Mouse (Mus musculus) neutrophil, adult 5-6 weeks (primary cell): ENCODE measurements around the gene Mdh1. TPM values are rescaled to one million over a fixed set of nuclear protein-coding genes. Genes with fewer than 3 reads are reported as not detected.
A peak's percentile ranks its signal among the peaks of the same experiment; 100 is the strongest.

ENCODE experiments used
- ATAC-seq: fragments of 151-379, 151-347 bp; 2 replicates; pipeline ENCODE4 v1.8.0; 2017; ENCODE audit warnings: mild to moderate bottlenecking, moderate TSS enrichment; ENCODE audit not compliant: insufficient number of reproducible peaks, poor library complexity, low FRiP score, severe bottlenecking; ENCODE audit errors: extremely low read depth
- total RNA-seq: library from RNA; stranded (forward); fragments of 200-1000 nt; gene quantifications from 2 replicates; pipeline ENCODE4 v1.2.3, GENCODE M21; 2017

Mdh1 gene
- total RNA-seq, result 64.7 and 73.3 TPM in 2 replicates

- peak; percentile 93 for ATAC-seq
Measured at GRCm38 (mm10) chr11:21571700-21572381, at the start of gene Mdh1, which contains the start of gene Wdpcp. Mdh1 (minus strand) TSS chr11:21572367. Wdpcp (plus strand) TSS chr11:21572235.

DNA sequence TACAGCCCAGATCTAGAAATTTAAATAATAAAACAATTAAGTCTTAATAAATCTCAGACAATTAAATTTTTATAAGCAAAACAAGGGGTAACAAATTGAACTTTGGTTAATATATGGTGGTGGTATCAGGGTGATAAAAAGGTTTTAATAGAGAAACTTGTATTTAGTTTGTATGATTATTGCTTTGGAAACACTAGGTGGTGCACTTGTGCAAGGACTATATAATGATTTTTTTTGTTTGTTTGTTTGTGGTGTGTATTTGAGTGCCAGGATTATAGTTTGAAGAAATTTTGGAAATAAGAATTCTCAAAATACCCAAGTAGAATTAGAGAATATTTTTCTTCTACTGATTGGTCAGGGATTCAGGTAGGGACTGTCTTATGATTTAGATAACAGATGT, 43.7 kb upstream of the Mdh1 start:
- no peak for ATAC-seq

DNA sequence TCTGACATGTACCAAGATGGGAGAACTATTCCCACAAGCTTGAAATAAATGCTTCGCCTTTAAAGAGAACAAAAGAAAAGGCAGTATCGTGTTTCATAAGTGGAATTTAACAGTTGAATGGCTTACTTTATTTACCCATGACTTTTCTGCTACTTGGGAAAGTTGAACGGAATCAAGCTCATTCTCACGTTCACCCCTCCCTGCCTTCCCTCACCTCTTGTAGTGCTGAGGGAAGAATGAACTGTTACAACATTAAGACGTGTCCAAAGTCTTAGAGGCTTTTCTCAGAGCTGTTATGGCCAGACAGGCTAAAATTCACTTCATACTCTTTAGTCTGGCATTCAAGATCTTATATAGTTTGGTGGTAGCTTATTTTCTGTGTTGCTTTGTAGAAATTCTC, 30.3 kb upstream of the Mdh1 start:
- ATAC-seq, result no peak

GRCm38 (mm10) chr11:21583286-21583685, 11.1 kb upstream of the Mdh1 start:
- no peak for ATAC-seq

DNA sequence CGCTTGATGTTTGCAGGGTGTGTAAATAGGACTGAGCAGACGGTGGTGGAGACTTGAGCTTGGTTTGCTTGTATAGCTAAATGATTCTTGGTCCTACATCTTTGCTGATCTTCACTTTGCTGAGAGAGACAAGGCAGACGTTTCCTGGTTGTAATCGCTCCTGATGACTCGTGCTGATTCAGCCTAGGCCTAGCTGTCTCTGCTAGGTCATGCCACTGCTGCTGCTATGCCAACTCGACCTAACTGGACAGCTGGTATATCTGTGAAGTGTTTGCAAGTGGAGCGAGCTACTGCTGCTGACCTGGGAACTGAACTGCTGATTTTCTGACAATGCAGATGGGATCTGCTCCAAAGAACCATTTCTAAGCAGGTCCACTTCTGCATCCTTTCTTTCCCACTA, 9.3 kb upstream of the Mdh1 start:
- no peak for ATAC-seq

DNA sequence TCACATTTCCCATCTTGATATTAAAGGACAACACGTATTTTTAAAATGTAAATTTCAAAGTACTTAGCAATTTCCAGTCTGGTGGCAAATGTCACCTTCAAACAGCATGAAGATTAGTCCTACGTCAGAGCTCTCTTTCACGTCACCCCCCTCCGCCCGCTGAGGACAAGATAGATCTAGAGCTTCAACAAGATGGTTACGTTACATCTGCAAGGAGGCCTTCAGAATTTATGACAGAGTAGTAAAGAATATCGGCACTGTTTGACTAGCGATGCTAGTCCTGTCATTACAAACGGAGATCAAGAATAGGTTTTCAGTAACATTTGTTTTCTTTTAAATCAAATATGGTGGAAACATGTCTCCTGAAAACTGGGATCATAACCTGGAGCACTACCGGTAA, 1.2 kb downstream of the Mdh1 start:
- no peak for ATAC-seq

DNA sequence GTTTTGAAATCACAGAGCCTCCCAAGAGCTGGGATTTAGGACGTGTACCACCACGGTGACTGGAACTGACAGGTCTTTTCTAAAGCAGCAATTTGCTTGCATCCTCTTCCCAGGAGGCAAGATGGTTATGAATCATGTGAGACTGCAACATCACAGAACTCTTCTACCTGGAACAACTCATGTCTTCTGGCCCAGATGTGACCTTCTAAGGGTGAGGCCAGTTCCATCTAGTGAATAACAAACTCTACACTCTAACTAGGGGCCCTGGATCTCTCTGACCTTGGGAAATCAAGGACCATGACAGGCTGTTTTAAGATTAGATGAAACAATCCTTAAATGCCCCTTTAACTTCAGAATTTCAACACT, 2.1 kb downstream of the Mdh1 start:
- ATAC-seq, result no peak

GRCm38 (mm10) chr11:21569456-21570108, 2.6 kb downstream of the Mdh1 start:
- no peak for ATAC-seq

DNA sequence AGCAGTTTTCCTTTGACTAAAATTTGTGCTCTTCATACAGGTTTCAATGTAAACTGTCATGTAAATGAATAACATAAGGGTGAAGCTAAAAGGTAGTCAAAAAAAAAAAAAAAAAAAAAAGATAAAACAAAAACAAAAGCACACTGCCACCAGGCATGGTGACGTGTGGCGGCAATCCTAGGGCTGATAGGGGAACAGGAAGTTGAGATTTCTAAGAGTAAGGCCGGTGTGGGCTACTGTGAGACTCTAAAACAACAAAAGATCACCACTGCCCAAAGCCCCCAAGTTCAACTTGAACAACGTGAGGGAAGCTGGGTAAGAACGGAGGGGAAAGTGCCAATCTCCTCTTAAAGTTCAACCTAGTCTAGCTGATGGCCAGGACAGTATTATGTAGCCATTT, 3.2 kb downstream of the Mdh1 start:
- no peak; the same call in 1 of the 2 replicates for ATAC-seq

- no peak for ATAC-seq
Measured at GRCm38 (mm10) chr11:21567733-21568132, 4.4 kb downstream of the Mdh1 start.

- no peak for ATAC-seq
Measured at GRCm38 (mm10) chr11:21566934-21567333, 5.2 kb downstream of the Mdh1 start.

- no peak for ATAC-seq
Measured at GRCm38 (mm10) chr11:21564681-21565405, 7.3 kb downstream of the Mdh1 start.

DNA sequence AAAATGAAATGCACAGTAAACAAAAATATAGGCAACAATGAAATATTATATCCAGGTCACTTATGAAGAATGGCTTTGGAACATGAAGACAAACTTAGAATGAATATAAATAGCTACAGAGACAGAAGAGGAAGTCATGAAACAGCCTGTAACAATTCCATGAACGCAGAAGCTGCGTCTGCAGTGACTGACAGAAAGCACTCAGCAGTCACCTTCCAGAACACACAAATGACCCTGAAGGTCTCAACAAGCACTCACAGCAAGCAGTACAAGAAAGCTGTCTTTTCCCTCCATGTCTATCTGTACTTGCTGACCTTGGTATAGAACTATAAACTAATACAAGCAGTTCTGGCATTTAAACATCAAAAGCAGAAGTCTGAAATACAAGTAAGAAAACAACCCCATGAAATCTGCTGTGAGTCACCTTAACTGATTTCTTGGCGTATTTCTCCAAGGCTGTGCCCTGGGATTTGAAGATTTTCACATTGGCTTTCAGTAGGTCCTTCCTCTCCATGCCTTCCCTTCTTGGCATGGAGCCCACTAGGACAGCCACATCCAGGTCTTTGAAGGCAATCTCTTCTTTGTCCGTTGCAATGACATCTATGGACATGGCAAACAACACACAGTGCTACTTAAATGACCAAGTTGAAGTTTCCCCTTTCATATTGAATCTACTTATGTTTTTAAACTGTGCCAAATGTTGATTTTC, 8.4 kb downstream of the Mdh1 start:
- no peak for ATAC-seq

- no peak for ATAC-seq
Measured at GRCm38 (mm10) chr11:21561347-21561746, 10.8 kb downstream of the Mdh1 start.

- ATAC-seq, result no peak
Measured at GRCm38 (mm10) chr11:21559727-21560126, 12.4 kb downstream of the Mdh1 start.

- ATAC-seq, result no peak
Measured at GRCm38 (mm10) chr11:21552049-21552448, 20.1 kb downstream of the Mdh1 start.

- no peak for ATAC-seq
Measured at GRCm38 (mm10) chr11:21550222-21551173, 21.7 kb downstream of the Mdh1 start.

- ATAC-seq, result 0 out of 2 replicates have a peak, but pooled peaks have one; percentile 33
Measured at GRCm38 (mm10) chr11:21549754-21550153, 22.4 kb downstream of the Mdh1 start.
